Mouse (Mus musculus) forebrain, embryonic 12.5 days (tissue): Measurements from ENCODE around the gene Aatk. TPM values are rescaled to one million over a fixed set of nuclear protein-coding genes. Genes with fewer than 3 reads are reported as not detected.

ENCODE experiments used
- ATAC-seq: fragments of 200-750 bp; cut with Nextera tagmentation; 2 replicates; pipeline ENCODE4 v1.8.0; 2017; ENCODE audit warnings: moderate TSS enrichment; ENCODE audit not compliant: low FRiP score
- H3K27ac ChIP-seq: fragments of 300-500 bp; sonication (generic); 2 replicates; pipeline ENCODE4 v1.5.1; 2016; ENCODE audit warnings: mild to moderate bottlenecking
- H3K27me3 ChIP-seq: fragments of 300-500 bp; sonication (generic); 2 replicates; pipeline ENCODE4 v1.6.1; 2016; ENCODE audit warnings: mild to moderate bottlenecking
- H3K36me3 ChIP-seq: fragments of 300-500 bp; sonication (generic); replicated peaks from 2 replicates; pipeline ENCODE4 v1.6.1; 2016; ENCODE audit warnings: mild to moderate bottlenecking
- H3K4me1 ChIP-seq: fragments of 300-500 bp; sonication (generic); 2 replicates; pipeline ENCODE4 v1.6.1; 2016
- H3K4me2 ChIP-seq: fragments of 300-500 bp; sonication (generic); 2 replicates; pipeline ENCODE4 v1.6.1; 2016; ENCODE audit warnings: mild to moderate bottlenecking, moderate library complexity
- H3K4me3 ChIP-seq: fragments of 300-500 bp; sonication (generic); replicated peaks from 2 replicates; pipeline ENCODE4 v1.5.1; 2016; ENCODE audit warnings: mild to moderate bottlenecking
- H3K9ac ChIP-seq: fragments of 300-500 bp; sonication (generic); 2 replicates; pipeline ENCODE4 v1.6.1; 2016; ENCODE audit warnings: mild to moderate bottlenecking
- H3K9me3 ChIP-seq: fragments of 300-500 bp; sonication (generic); 2 replicates; pipeline ENCODE4 v1.6.1; 2016
- WGBS: fragments of 180-500 bp; shearing (Covaris S2); methylation state at CpG from one replicate; pipeline ENCODE4 v1.1.7; 2016; 5-methylcytosine and 5-hydroxymethylcytosine counted together
- polyA plus RNA-seq: library from polyadenylated mRNA; unstranded; fragments of >200 nt; fragmentation: Nextera tagmentation; extraction: Ambion mirVana; gene quantifications from 2 replicates; pipeline ENCODE4 v1.2.1, GENCODE M21; 2016

The Aatk gene
- 6.1 and 7.6 TPM in 2 replicates for polyA plus RNA-seq

DNA sequence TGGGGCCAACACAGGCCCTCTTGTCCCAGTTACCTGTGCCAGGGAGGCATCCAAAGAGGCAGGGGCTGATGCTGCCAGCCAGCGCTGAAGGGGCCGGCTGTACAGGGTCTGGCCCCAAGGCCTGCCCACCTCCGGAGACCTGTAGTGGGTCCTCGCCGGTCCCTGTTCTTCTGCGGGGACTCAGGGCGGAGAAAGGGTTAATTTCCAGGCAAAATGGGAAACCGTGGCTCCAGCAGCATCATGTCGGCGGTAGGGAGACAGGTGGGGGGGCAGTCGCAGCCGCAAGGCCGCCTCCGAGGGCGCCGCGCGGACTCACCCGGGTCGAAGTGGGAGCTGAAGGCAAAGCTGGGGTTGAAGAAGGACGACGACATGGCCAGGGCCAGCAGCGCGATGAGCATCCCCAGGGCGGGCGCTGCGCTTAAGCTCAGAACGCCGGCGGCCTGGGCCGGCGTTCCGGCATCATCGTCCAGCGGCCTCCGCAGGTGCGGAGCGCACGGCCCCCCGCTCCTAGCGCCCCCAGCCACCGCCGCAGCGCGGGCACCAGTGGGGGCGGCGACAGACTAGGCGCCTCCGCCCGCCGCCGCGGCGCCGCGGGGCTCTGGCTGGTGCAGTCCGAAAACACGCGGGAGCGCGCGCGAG is at the start of gene Aatk:
Aatk (minus strand) TSS at position 615 of the 639 bp plus-strand sequence.
- ATAC-seq, result peak; percentile 54
- peak within 1 kb of the TSS; percentile 77 for H3K27ac ChIP-seq
- peak within 1 kb of the TSS; percentile 66 for H3K4me3 ChIP-seq
- under 1% methylated on average over 45 of the region's 63 CpGs for WGBS
- peaks cover 41% of the 10 kb centered on the region for H3K4me1 ChIP-seq
- no peaks in the 10 kb centered on the region for H3K9me3 ChIP-seq
- peaks cover 28% of the 10 kb centered on the region for H3K27me3 ChIP-seq
- H3K4me2 ChIP-seq, result peak within 1 kb of the TSS; percentile 91
- H3K9ac ChIP-seq, result peak within 1 kb of the TSS; percentile 86
- H3K36me3 ChIP-seq, result no peaks in the 10 kb centered on the region

- no peak overlapping the region; the same call in 1 of the 2 replicates for H3K9ac ChIP-seq
- peaks cover 8% of the 10 kb centered on the region for H3K4me1 ChIP-seq
- H3K4me2 ChIP-seq, result no peak overlapping the region
- WGBS, result 81% methylated on average over 23 of the region's 23 CpGs
- H3K9me3 ChIP-seq, result no peaks in the 10 kb centered on the region
- ATAC-seq, result no peak
- H3K4me3 ChIP-seq, result no peak overlapping the region
- H3K27ac ChIP-seq, result no peak overlapping the region
- H3K36me3 ChIP-seq, result peaks cover 62% of the 10 kb centered on the region
- H3K27me3 ChIP-seq, result no peaks in the 10 kb centered on the region
Measured at GRCm38 (mm10) chr11:120092817-120093591, 46.0 kb upstream of the Aatk start.

- Histone ChIP-seq H3K9ac (no peak overlapping the region), H3K4me1 (peaks cover 11% of the 10 kb centered on the region), H3K4me2 (no peak overlapping the region), H3K27ac (no peak overlapping the region), H3K4me3 (no peak overlapping the region), H3K36me3 (peaks cover 55% of the 10 kb centered on the region), H3K27me3 (no peaks in the 10 kb centered on the region), H3K9me3 (no peaks in the 10 kb centered on the region)
- WGBS, result 88% methylated on average over 4 of the region's 4 CpGs
- no peak for ATAC-seq
Measured at GRCm38 (mm10) chr11:120090661-120091060, 43.7 kb upstream of the Aatk start.

DNA sequence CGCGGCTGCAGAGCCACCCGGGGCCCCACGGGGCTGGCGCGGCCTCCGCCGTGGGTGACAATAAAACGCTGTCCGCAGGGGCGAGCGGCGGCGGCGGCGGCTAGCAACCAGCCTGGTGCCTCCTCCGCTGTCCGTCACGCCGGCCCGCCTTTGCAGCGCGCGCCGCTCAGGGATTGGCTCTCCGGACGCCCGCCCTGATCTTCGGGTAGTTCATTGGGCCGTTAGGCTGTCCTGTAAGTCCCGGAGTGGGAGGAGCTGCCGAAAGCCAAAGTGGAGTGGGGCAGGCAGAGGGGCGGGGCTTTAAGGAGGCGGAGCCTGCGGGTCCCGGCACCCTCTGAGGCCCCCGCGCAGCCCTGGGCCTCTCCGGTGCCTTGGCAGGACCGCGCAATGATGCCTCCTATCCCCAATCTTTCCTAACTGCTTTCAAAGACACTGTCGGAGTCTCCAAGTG is 39.8 kb upstream of the Aatk start, which contains the start of gene Cep131:
Cep131 (minus strand) TSS at position 126 of the 451 bp plus-strand sequence.
- Histone ChIP-seq H3K4me3 (peak within 1 kb of the TSS; percentile 98), H3K9ac (peak within 1 kb of the TSS; percentile 94), H3K4me1 (peaks cover 19% of the 10 kb centered on the region), H3K9me3 (no peaks in the 10 kb centered on the region), H3K27ac (peak within 1 kb of the TSS; percentile 89), H3K36me3 (peaks cover 39% of the 10 kb centered on the region), H3K27me3 (no peaks in the 10 kb centered on the region), H3K4me2 (peak within 1 kb of the TSS; percentile 94)
- peak; percentile 99 for ATAC-seq
- under 1% methylated on average over 42 of the region's 42 CpGs for WGBS

DNA sequence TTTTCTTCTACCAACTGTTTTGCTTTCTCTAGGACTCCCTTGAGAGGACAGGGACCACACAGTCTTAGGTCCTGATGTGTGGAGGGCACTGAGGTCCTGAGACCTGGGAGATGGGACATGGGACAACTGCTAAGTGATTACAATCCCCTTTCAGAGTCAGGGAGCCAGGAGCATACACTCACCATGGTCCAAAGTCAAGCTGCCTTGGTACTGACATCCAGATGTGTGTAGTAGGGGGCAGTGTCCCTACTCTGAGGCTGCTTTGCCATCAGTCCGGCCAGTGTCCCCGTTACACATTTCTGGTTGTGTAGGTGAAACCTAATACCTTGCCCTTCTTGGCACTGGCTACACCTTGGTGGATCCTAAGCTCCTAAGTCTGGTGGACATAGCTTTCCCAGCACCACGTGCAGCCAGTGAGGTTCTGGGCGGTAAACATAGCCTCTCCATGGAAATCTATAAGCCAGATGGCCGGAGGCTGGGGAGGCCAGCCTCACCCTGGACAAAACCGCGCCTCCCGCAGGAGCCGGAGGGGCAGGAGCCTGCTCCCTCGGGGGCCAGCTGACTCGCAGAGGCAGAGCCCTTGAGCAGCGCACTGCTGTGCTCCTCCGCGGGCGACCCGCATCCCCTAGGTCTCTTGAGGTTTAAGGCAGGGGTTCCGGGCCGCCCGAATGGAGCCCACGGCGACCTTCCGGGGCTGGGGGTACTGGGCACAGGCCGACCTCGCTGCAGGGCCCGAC is 39.1 kb upstream of the Aatk start:
- peak overlapping the region; percentile 94 for H3K4me2 ChIP-seq
- peak overlapping the region; percentile 89 for H3K27ac ChIP-seq
- peaks cover 19% of the 10 kb centered on the region for H3K4me1 ChIP-seq
- H3K4me3 ChIP-seq, result peak overlapping the region; percentile 98
- H3K27me3 ChIP-seq, result no peaks in the 10 kb centered on the region
- H3K9me3 ChIP-seq, result no peaks in the 10 kb centered on the region
- H3K9ac ChIP-seq, result peak overlapping the region; percentile 94
- under 1% methylated on average over 25 of the region's 25 CpGs for WGBS
- peak; percentile 33 for ATAC-seq
- H3K36me3 ChIP-seq, result peaks cover 38% of the 10 kb centered on the region

- 89% methylated on average over 6 of the region's 6 CpGs for WGBS
Measured at GRCm38 (mm10) chr11:120080282-120080681, 33.3 kb upstream of the Aatk start.

DNA sequence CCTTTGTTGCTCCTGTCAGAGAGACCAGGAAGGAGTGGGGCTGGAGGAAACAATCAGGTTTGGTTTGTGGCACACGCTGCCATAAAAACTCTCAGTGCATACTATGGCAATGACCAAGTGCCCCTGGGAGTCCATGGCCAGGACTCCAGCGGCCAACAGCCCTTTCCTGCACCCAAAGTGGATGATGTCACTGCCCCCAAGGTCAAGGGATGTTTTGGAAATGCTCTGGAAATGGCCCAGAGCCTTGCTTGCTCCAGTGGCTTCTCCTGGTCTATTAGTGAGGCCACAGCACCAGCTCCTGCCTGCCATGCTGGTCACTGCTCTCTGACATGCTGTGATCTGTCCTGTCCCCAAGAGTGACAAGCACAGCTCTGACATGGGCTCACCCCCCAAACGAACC is 29.2 kb upstream of the Aatk start:
- no peaks in the 10 kb centered on the region; the same call in 1 of the 2 replicates for H3K4me1 ChIP-seq
- H3K9ac ChIP-seq, result 0 out of 2 replicates have a peak overlapping the region, but pooled peaks have one; percentile 21
- H3K27me3 ChIP-seq, result no peaks in the 10 kb centered on the region
- H3K36me3 ChIP-seq, result peaks cover 98% of the 10 kb centered on the region
- no peak overlapping the region for H3K4me3 ChIP-seq
- H3K9me3 ChIP-seq, result no peaks in the 10 kb centered on the region
- no peak overlapping the region for H3K27ac ChIP-seq
- H3K4me2 ChIP-seq, result no peak overlapping the region
- WGBS, result 85% methylated on average over 3 of the region's 3 CpGs
- ATAC-seq, result no peak

More at GRCm38 (mm10) chr11:120080282-120080681, 33.3 kb upstream of the Aatk start:
- H3K9ac ChIP-seq, result no peak overlapping the region
- no peaks in the 10 kb centered on the region for H3K27me3 ChIP-seq
- no peak for ATAC-seq
- peaks cover 4% of the 10 kb centered on the region for H3K4me1 ChIP-seq
- H3K27ac ChIP-seq, result no peak overlapping the region
- H3K4me2 ChIP-seq, result no peak overlapping the region
- peaks cover 86% of the 10 kb centered on the region for H3K36me3 ChIP-seq
- H3K9me3 ChIP-seq, result no peaks in the 10 kb centered on the region
- H3K4me3 ChIP-seq, result no peak overlapping the region

DNA sequence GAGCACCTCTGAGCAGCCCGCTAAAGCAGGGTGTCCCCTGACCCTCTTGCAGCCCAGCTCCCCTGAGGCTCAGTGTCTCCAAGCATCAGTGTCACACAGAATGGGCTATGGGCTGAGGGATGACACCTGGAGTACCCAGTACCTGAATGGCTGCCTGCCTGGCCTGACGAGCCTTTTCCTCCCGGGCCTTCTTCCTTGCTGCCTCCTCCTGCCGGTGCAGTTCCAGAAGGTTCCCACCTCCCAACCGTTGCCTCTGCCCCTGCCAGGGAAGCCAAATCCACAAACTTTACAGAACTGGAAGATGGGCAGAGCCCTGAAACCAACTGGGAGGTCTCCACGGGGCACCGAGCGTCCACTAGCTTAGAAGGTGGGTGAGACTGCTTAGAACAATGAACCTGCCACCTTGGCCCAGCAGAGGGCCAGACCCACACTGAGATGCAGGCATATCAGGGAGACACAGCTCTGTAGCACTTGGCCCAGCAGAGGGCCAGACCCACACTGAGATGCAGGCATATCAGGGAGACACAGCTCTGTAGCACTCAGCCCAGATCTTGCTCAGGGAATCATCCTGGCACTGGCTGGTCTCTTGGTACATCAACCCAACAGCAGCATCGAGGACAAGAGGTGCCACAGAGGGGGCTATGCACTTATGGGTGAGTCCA is 26.1 kb upstream of the Aatk start:
- ATAC-seq, result no peak
- peaks cover 3% of the 10 kb centered on the region; the same call in 1 of the 2 replicates for H3K4me1 ChIP-seq
- H3K9me3 ChIP-seq, result no peaks in the 10 kb centered on the region
- H3K9ac ChIP-seq, result no peak overlapping the region
- H3K4me2 ChIP-seq, result no peak overlapping the region
- H3K27me3 ChIP-seq, result no peaks in the 10 kb centered on the region
- peaks cover 97% of the 10 kb centered on the region for H3K36me3 ChIP-seq
- no peak overlapping the region for H3K4me3 ChIP-seq
- H3K27ac ChIP-seq, result no peak overlapping the region
- 94% methylated on average over 9 of the region's 9 CpGs for WGBS

DNA sequence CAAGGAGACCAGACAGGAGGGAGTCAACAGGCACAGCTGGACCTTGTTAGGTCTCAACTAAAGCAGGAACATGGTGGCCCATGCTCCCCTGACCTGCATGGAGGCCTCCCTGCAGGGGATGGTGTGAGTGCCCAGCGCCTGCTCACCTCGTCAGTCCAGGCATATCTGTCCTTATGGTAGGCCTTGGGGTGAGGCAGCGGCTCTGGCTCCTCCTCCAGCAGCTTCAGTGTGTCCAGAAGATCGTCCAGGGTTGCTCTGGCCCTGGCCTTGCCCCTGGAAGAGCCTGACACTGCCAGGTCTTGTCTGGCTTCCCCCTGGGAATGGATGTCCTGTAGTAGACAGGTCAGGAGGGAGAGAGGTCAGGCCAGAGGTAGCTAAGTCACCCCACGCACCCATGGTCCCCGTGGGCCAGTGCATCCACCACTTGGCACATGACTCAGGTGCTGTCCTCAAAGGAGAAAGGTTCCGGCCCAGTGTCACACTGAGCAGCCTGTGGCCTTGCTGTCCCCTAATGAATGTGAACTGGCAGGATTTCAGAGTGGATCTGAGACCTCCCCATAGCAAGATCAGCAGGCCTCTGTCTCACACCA is 24.9 kb upstream of the Aatk start:
- peaks cover 99% of the 10 kb centered on the region for H3K36me3 ChIP-seq
- no peak overlapping the region for H3K4me2 ChIP-seq
- H3K27ac ChIP-seq, result no peak overlapping the region
- 91% methylated on average over 7 of the region's 7 CpGs for WGBS
- ATAC-seq, result no peak
- peaks cover 3% of the 10 kb centered on the region; the same call in 1 of the 2 replicates for H3K4me1 ChIP-seq
- no peaks in the 10 kb centered on the region for H3K9me3 ChIP-seq
- H3K4me3 ChIP-seq, result no peak overlapping the region
- no peak overlapping the region for H3K9ac ChIP-seq
- no peaks in the 10 kb centered on the region for H3K27me3 ChIP-seq

GRCm38 (mm10) chr11:120071065-120071464 is 24.1 kb upstream of the Aatk start:
- H3K4me3 ChIP-seq, result no peak overlapping the region
- peaks cover 99% of the 10 kb centered on the region for H3K36me3 ChIP-seq
- H3K9me3 ChIP-seq, result no peaks in the 10 kb centered on the region
- H3K9ac ChIP-seq, result no peak overlapping the region
- 58% methylated on average over 12 of the region's 12 CpGs for WGBS
- no peak for ATAC-seq
- no peak overlapping the region for H3K4me2 ChIP-seq
- no peaks in the 10 kb centered on the region for H3K27me3 ChIP-seq
- H3K4me1 ChIP-seq, result peaks cover 3% of the 10 kb centered on the region; the same call in 1 of the 2 replicates
- H3K27ac ChIP-seq, result no peak overlapping the region

DNA sequence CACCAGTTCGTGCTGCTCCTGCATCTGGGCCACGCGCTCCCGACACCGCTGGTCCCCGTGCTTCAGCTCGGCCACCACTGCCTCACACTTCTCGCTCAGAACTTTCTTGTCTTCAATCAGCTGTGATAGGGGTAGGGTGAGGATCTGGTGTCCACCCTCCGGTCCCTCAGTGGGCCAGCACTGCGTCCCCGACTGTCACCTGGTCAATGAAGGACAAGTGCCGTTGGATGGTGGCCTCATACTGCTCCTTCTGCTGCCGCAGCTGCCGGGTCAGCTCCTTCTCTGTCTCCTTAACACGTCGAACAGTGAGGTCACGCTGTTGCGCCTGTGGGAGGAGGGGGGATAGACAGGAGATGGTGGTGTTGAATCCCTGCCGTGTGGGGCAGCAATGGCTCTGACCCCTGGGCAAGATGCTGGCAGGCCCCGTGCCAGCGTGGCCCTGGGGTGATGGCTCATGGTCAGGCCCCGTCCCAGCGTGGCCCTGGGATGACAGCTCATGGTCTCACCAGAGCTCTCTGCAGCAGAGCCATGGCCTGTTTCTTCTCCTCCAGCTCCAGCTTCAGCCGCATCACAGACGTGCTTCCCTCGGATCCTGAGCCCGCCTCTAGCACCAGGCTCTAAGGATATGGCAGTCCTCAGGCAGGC is 23.4 kb upstream of the Aatk start:
- no peak overlapping the region for H3K27ac ChIP-seq
- H3K27me3 ChIP-seq, result no peaks in the 10 kb centered on the region
- H3K9ac ChIP-seq, result no peak overlapping the region
- no peaks in the 10 kb centered on the region for H3K9me3 ChIP-seq
- peaks cover 99% of the 10 kb centered on the region for H3K36me3 ChIP-seq
- H3K4me3 ChIP-seq, result no peak overlapping the region
- WGBS, result 91% methylated on average over 27 of the region's 27 CpGs
- H3K4me1 ChIP-seq, result peaks cover 3% of the 10 kb centered on the region; the same call in 1 of the 2 replicates
- no peak overlapping the region for H3K4me2 ChIP-seq
- no peak for ATAC-seq
